Mouse (Mus musculus): ENCODE data around the gene Lsm12.

- TF ChIP-seq CTCF (conservative IDR thresholded peaks at IDR 0.05; ENCODE audit: insufficient read depth, insufficient read length, low read depth, low read length) (no peak), POLR2A (IDR thresholded peaks at IDR 0.05; ENCODE audit: low read depth, low read length) (no peak)
Measured at GRCm38 (mm10) chr11:102193657-102194440, 8.8 kb upstream of the Lsm12 start.
